In the genomic region with DNA sequence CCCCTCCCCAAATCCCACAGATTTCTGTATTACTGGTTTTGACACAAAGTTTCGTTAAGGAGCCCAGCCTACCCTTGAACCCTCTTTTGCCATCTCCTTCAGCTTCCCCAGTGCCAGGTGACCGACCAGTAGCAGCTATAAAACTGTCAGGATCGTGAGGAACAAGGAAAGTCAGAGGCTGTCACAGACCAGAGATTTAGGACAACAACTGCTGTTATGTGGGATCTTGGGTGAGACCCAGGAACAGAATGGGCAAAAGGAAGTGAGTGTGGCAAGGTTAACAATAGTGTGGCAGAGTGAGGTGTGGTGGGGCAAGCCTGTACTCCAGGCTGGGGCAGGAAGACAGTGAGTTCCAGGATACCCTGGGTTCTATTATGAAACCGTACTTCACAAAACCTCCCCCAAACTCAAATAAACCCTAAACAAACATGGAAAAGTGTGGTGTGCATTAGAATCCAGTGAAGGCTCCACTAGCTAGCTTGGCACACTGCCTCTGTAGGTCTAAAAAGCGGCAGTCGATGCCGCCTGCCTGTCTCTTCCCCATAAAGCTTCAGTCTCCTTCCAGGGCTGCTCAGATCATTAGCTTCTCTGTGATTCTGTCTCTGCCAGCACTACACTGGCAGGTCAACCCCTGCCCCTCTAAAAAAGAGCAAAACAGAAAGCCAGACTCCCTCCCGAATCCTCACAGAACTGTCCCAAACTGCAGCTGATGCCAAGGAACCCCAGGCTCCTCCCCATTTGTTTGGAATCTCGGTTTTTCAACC, we compare ENCODE assay signal across 11 mouse cellular contexts. TPM values are rescaled to one million over a fixed set of nuclear protein-coding genes. Genes with fewer than 3 reads are reported as not detected.
DNase-seq lines count a peak whose midpoint lies in the region; ATAC-seq and TF ChIP-seq lines count a peak whose summit lies in the region.
"Had no signal": no experiment of that assay in that cellular context is flagged by ENCODE, and none has a peak within 500 bp of the region (broad histone marks: within the 10 kb centered on the region; RNA-seq: fewer than 3 reads in every experiment).

No protein-coding gene starts in this region.

- no peaks in the 10 kb centered on the region for H3K9me3 ChIP-seq in hindbrain, embryonic 13.5 days
- H3K9me3 ChIP-seq in hindbrain, embryonic 12.5 days (replicated peaks): no peaks in the 10 kb centered on the region
- no peaks in the 10 kb centered on the region for H3K9me3 ChIP-seq in lung, postnatal 0 days (ENCODE audit: low read length)
- H3K9me3 ChIP-seq in forebrain, embryonic 16.5 days (ENCODE audit: control insufficient read depth, low read length): no peaks in the 10 kb centered on the region
- H3K9me3 ChIP-seq in stomach, embryonic 15.5 days: no peaks in the 10 kb centered on the region

- no peak overlapping the region for H3K4me2 ChIP-seq in hindbrain, embryonic 13.5 days
- no peak overlapping the region for H3K4me2 ChIP-seq in hindbrain, embryonic 12.5 days (replicated peaks)
- peak overlapping the region; percentile 20 for H3K4me2 ChIP-seq in lung, postnatal 0 days (replicated peaks; ENCODE audit: low read depth, low read length)
- no peak overlapping the region for H3K4me2 ChIP-seq in forebrain, embryonic 16.5 days (ENCODE audit: low read length)
- H3K4me2 ChIP-seq in stomach, embryonic 15.5 days: peak overlapping the region; percentile 34; the same call in 1 of the 2 replicates

- DNase-seq in lung, postnatal 0 days (ENCODE audit: low spot score): peak; percentile 72
- DNase-seq in lung, postnatal 10 days: no peak
- no peak for DNase-seq in embryo, embryonic 10.5 days (ENCODE audit: low spot score)
- DNase-seq: cerebellum, adult 18-20 months; right cerebral cortex, postnatal 14 days; thymus, postnatal 36 days had no signal

- no peak for ATAC-seq in hindbrain, embryonic 13.5 days (ENCODE audit: low FRiP score)
- ATAC-seq in hindbrain, embryonic 12.5 days (ENCODE audit: low FRiP score): no peak
- ATAC-seq in lung, postnatal 0 days: peak; percentile 10; the same call in 1 of the 2 replicates
- ATAC-seq in forebrain, embryonic 16.5 days: no peak
- no peak for ATAC-seq in stomach, embryonic 15.5 days (ENCODE audit: insufficient read depth, low FRiP score, low read depth)

- peak overlapping the region; percentile 35; the same call in 1 of the 2 replicates for H3K27ac ChIP-seq in hindbrain, embryonic 13.5 days
- H3K27ac ChIP-seq in hindbrain, embryonic 12.5 days: no peak overlapping the region
- peak overlapping the region; percentile 55 for H3K27ac ChIP-seq in lung, postnatal 0 days (ENCODE audit: low read length)
- H3K27ac ChIP-seq in forebrain, embryonic 16.5 days (ENCODE audit: low read length): peak overlapping the region; percentile 12
- peak overlapping the region; percentile 91 for H3K27ac ChIP-seq in stomach, embryonic 15.5 days

- no peak for TF ChIP-seq CTCF in lung, postnatal 0 days (IDR thresholded peaks at IDR 0.05)

- H3K36me3 ChIP-seq in hindbrain, embryonic 13.5 days: no peaks in the 10 kb centered on the region
- no peaks in the 10 kb centered on the region for H3K36me3 ChIP-seq in hindbrain, embryonic 12.5 days
- H3K36me3 ChIP-seq in lung, postnatal 0 days (ENCODE audit: insufficient read depth, low read length): no peaks in the 10 kb centered on the region
- H3K36me3 ChIP-seq in forebrain, embryonic 16.5 days (ENCODE audit: control insufficient read depth, insufficient read depth): no peaks in the 10 kb centered on the region
- H3K36me3 ChIP-seq in stomach, embryonic 15.5 days: no peaks in the 10 kb centered on the region
- H3K36me3 ChIP-seq: G1E had no signal

- WGBS in hindbrain, embryonic 13.5 days: 72% methylated on average over 9 of the region's 9 CpGs
- 69% methylated on average over 9 of the region's 9 CpGs for WGBS in hindbrain, embryonic 12.5 days
- 32% methylated on average over 9 of the region's 9 CpGs for WGBS in lung, postnatal 0 days
- 57% methylated on average over 9 of the region's 9 CpGs for WGBS in forebrain, embryonic 16.5 days
- WGBS in stomach, embryonic 15.5 days: 53% methylated on average over 9 of the region's 9 CpGs

- no peaks in the 10 kb centered on the region for H3K27me3 ChIP-seq in hindbrain, embryonic 13.5 days
- no peaks in the 10 kb centered on the region for H3K27me3 ChIP-seq in hindbrain, embryonic 12.5 days
- H3K27me3 ChIP-seq in lung, postnatal 0 days (replicated peaks; ENCODE audit: insufficient read depth, low read length): no peaks in the 10 kb centered on the region
- no peaks in the 10 kb centered on the region for H3K27me3 ChIP-seq in forebrain, embryonic 16.5 days (replicated peaks; ENCODE audit: control insufficient read depth, insufficient read depth, low read length)
- H3K27me3 ChIP-seq in stomach, embryonic 15.5 days (replicated peaks): no peaks in the 10 kb centered on the region

- TF ChIP-seq EP300 in lung, postnatal 0 days (IDR thresholded peaks at IDR 0.05): 0 out of 2 replicates have a peak, but pooled peaks have one; percentile 28

- H3K9ac ChIP-seq in hindbrain, embryonic 13.5 days: no peak overlapping the region
- H3K9ac ChIP-seq in hindbrain, embryonic 12.5 days: no peak overlapping the region
- no peak overlapping the region for H3K9ac ChIP-seq in lung, postnatal 0 days (replicated peaks; ENCODE audit: low read depth)
- no peak overlapping the region for H3K9ac ChIP-seq in forebrain, embryonic 16.5 days (replicated peaks; ENCODE audit: low read depth, low read length)
- no peak overlapping the region for H3K9ac ChIP-seq in stomach, embryonic 15.5 days

- peaks cover 44% of the 10 kb centered on the region for H3K4me1 ChIP-seq in hindbrain, embryonic 13.5 days (replicated peaks)
- peaks cover 29% of the 10 kb centered on the region for H3K4me1 ChIP-seq in hindbrain, embryonic 12.5 days
- peaks cover 33% of the 10 kb centered on the region for H3K4me1 ChIP-seq in lung, postnatal 0 days (ENCODE audit: insufficient read depth, low read depth, low read length)
- H3K4me1 ChIP-seq in forebrain, embryonic 16.5 days (replicated peaks; ENCODE audit: control insufficient read depth, insufficient read depth, low read length): peaks cover 31% of the 10 kb centered on the region
- peaks cover 52% of the 10 kb centered on the region for H3K4me1 ChIP-seq in stomach, embryonic 15.5 days

- H3K4me3 ChIP-seq in hindbrain, embryonic 13.5 days: no peak overlapping the region
- H3K4me3 ChIP-seq in hindbrain, embryonic 12.5 days: no peak overlapping the region
- H3K4me3 ChIP-seq in lung, postnatal 0 days (ENCODE audit: low read depth, low read length): no peak overlapping the region
- no peak overlapping the region for H3K4me3 ChIP-seq in forebrain, embryonic 16.5 days (replicated peaks; ENCODE audit: low read length)
- no peak overlapping the region for H3K4me3 ChIP-seq in stomach, embryonic 15.5 days (replicated peaks)

RNA-seq across cellular contexts. Expression of gene Cd9, which starts 17.6 kb away (rescaled TPM):
- polyA plus RNA-seq in hindbrain, embryonic 13.5 days (2015; fragmentation: Nextera tagmentation; extraction: Ambion mirVana): 57.8 and 63.4 TPM in 2 replicates
- 49.2 and 54.1 TPM in 2 replicates for polyA plus RNA-seq in hindbrain, embryonic 12.5 days (2016; fragmentation: Nextera tagmentation; extraction: Ambion mirVana)
- 962 and 974 TPM in 2 replicates for polyA plus RNA-seq in lung, postnatal 0 days (2015; fragmentation: Nextera tagmentation; extraction: Ambion mirVana)
- polyA plus RNA-seq in forebrain, embryonic 16.5 days (2015; fragmentation: Nextera tagmentation; extraction: Ambion mirVana): 78.4 and 101 TPM in 2 replicates
- polyA plus RNA-seq in stomach, embryonic 15.5 days (2015; fragmentation: Nextera tagmentation; extraction: Ambion mirVana): 285 and 317 TPM in 2 replicates
- polyA plus RNA-seq: G1E had no signal

Comparison
In these comparisons a context has a peak if more than half of its experiments do, and no peak if none do; other contexts are left out.
1. H3K4me2 ChIP-seq: peak in lung, postnatal 0 days (single experiment) and stomach, embryonic 15.5 days (single experiment); none in hindbrain, embryonic 13.5 days (single experiment), hindbrain, embryonic 12.5 days (single experiment) and forebrain, embryonic 16.5 days (single experiment).